Mouse (Mus musculus): ENCODE results near the gene Epb41l2.

- TF ChIP-seq MAX (IDR thresholded peaks at IDR 0.05) (no peak), USF1 (IDR thresholded peaks at IDR 0.05; ENCODE audit: low read depth) (no peak), CTCF (IDR thresholded peaks at IDR 0.05; ENCODE audit: control insufficient read depth, insufficient read depth, insufficient read length) (no peak), MYOG (IDR thresholded peaks at IDR 0.05; ENCODE audit: control insufficient read depth, extremely low read depth, insufficient read length) (no peak)
Measured at GRCm38 (mm10) chr10:25539771-25540168, 180.2 kb downstream of the Epb41l2 start.

All from C2C12 (cell line).